Comparison of ENCODE assay signal across 17 mouse cellular contexts in genomic region chrX:164901847-164902246, GRCm38 (mm10).
"Had no signal": no experiment of that assay in that cellular context is flagged by ENCODE, and none has a peak within 500 bp of the region (broad histone marks: within the 10 kb centered on the region; RNA-seq: fewer than 3 reads in every experiment).

No protein-coding gene starts in this region.

- H3K4me1 ChIP-seq: liver, embryonic 15.5 days; lung, embryonic 15.5 days; megakaryocyte, embryonic 14.5 days; midbrain, embryonic 13.5 days; midbrain, embryonic 15.5 days; neural tube, embryonic 12.5 days; stomach, embryonic 15.5 days had no signal

- H3K36me3 ChIP-seq: liver, embryonic 15.5 days; lung, embryonic 15.5 days; midbrain, embryonic 13.5 days; midbrain, embryonic 15.5 days; neural tube, embryonic 12.5 days; stomach, embryonic 15.5 days had no signal

- DNase-seq: liver, postnatal 0 days; lung, adult 2 months; lung, postnatal 14 days; lung, postnatal 36 days; right cerebral cortex, postnatal 14 days; thymus, adult 2 months; thymus, postnatal 25 days; thymus, postnatal 4 days had no signal

- H3K9ac ChIP-seq: liver, embryonic 15.5 days; liver, postnatal 0 days; lung, embryonic 15.5 days; midbrain, embryonic 13.5 days; midbrain, embryonic 15.5 days; neural tube, embryonic 12.5 days; stomach, embryonic 15.5 days had no signal

- H3K4me3 ChIP-seq: liver, embryonic 15.5 days; lung, embryonic 15.5 days; megakaryocyte, embryonic 14.5 days; midbrain, embryonic 13.5 days; midbrain, embryonic 15.5 days; neural tube, embryonic 12.5 days; stomach, embryonic 15.5 days had no signal

- H3K27me3 ChIP-seq: liver, embryonic 15.5 days; lung, embryonic 15.5 days; megakaryocyte, embryonic 14.5 days; midbrain, embryonic 15.5 days; neural tube, embryonic 12.5 days; stomach, embryonic 15.5 days had no signal

- H3K27ac ChIP-seq: liver, embryonic 15.5 days; lung, embryonic 15.5 days; macrophage; midbrain, embryonic 13.5 days; midbrain, embryonic 15.5 days; neural tube, embryonic 12.5 days; stomach, embryonic 15.5 days had no signal

- H3K9me3 ChIP-seq: liver, embryonic 15.5 days; lung, embryonic 15.5 days; megakaryocyte, embryonic 14.5 days; midbrain, embryonic 13.5 days; midbrain, embryonic 15.5 days; neural tube, embryonic 12.5 days; stomach, embryonic 15.5 days had no signal

- ATAC-seq: liver, postnatal 0 days; midbrain, embryonic 13.5 days; midbrain, embryonic 15.5 days had no signal

- H3K4me2 ChIP-seq: liver, embryonic 15.5 days; lung, embryonic 15.5 days; midbrain, embryonic 11.5 days; midbrain, embryonic 13.5 days; midbrain, embryonic 15.5 days; neural tube, embryonic 12.5 days; stomach, embryonic 15.5 days had no signal
